Mouse (Mus musculus) hindbrain, embryonic 16.5 days (tissue): Measurements from ENCODE around the gene Ncoa6. TPM values are rescaled to one million over a fixed set of nuclear protein-coding genes. Genes with fewer than 3 reads are reported as not detected.

Experiments used
- ATAC-seq: fragments of 200-750 bp; cut with Nextera tagmentation; 2 replicates; pipeline ENCODE4 v1.8.0; 2017; ENCODE audit warnings: moderate TSS enrichment, moderate library complexity
- H3K27ac ChIP-seq: fragments of 300-500 bp; sonication (generic); 2 replicates; pipeline ENCODE4 v1.5.1; 2014; ENCODE audit warnings: low read depth, mild to moderate bottlenecking, control low read depth, low read length, moderate library complexity
- H3K27me3 ChIP-seq: fragments of 300-500 bp; sonication (generic); replicated peaks from 2 replicates; pipeline ENCODE4 v1.6.1; 2014; ENCODE audit warnings: low read length; ENCODE audit not compliant: control insufficient read depth, insufficient read depth
- H3K36me3 ChIP-seq: fragments of 300-500 bp; sonication (generic); 2 replicates; pipeline ENCODE4 v1.6.1; 2014; ENCODE audit warnings: mild to moderate bottlenecking, low read length, moderate library complexity, mixed read lengths; ENCODE audit not compliant: control insufficient read depth, insufficient read depth
- H3K4me1 ChIP-seq: fragments of 300-500 bp; sonication (generic); 2 replicates; pipeline ENCODE4 v1.6.1; 2014; ENCODE audit warnings: low read depth, low read length; ENCODE audit not compliant: control insufficient read depth, insufficient read depth
- H3K4me2 ChIP-seq: fragments of 300-500 bp; sonication (generic); 2 replicates; pipeline ENCODE4 v1.6.1; 2014; ENCODE audit warnings: mild to moderate bottlenecking, low read length, control low read depth, moderate library complexity
- H3K4me3 ChIP-seq: fragments of 300-500 bp; sonication (generic); 2 replicates; pipeline ENCODE4 v1.5.1; 2014; ENCODE audit warnings: mild to moderate bottlenecking, low read length, control low read depth, moderate library complexity
- H3K9ac ChIP-seq: fragments of 300-500 bp; sonication (generic); 2 replicates; pipeline ENCODE4 v1.6.1; 2014; ENCODE audit warnings: low read depth, mild to moderate bottlenecking, control low read depth, low read length, moderate library complexity
- H3K9me3 ChIP-seq: fragments of 300-500 bp; sonication (generic); 2 replicates; pipeline ENCODE4 v1.6.1; 2014; ENCODE audit warnings: mild to moderate bottlenecking, low read length, moderate library complexity; ENCODE audit not compliant: control insufficient read depth
- WGBS: fragments of 180-500 bp; shearing (Covaris S2); extraction: QIAGEN DNeasy Blood & Tissue Kit; methylation state at CpG from one replicate; pipeline ENCODE4 v1.1.7; 2014; 5-methylcytosine and 5-hydroxymethylcytosine counted together
- microRNA counts: library from miRNA; unstranded; fragments of <30 nt; microRNA quantifications from one replicate; lab custom pipeline; 2016
- microRNA-seq: library from miRNA; unstranded; fragments of <30 nt; microRNA quantifications from one replicate; pipeline ENCODE4, GENCODE M21; 2017
- polyA plus RNA-seq: library from polyadenylated mRNA; unstranded; fragments of >200 nt; fragmentation: Nextera tagmentation; extraction: Ambion mirVana; gene quantifications from 2 replicates; pipeline ENCODE4 v1.2.1, GENCODE M21; 2015

Ncoa6 gene
- polyA plus RNA-seq, 1 experiment from 2014 or later, result 15.8 TPM

DNA sequence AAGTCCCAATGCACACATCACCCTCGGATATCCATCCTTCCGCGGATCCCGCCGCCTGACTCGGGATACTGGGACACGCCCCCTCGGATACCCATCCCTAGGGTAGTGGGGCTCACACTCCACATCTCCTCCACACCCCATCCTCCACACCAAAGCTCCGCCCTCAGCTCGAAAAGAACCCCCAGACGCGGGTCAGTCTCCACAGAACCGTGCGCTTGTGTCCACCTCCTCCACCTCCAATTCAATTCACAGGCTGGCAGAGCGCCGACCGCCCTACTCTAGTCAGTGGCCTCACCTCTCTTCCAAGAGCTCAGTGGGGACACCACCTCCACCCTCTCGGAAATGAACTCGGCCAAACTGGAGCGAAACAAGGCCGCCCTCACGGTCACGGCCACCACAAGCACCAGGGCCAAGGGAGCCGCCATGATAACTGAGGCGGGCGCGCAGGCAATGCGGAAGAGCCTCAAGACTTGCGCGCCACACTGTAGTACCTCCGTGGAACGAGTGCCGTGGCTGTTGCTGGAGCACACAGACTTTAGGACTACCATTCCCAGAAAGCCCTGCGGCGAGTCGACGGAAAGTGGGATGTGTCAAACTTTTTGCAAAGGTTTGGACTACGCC is 116.6 kb downstream of the Ncoa6 start, which contains the start of gene Pigu:
Gene Pigu, minus strand, starts transcription at position 460 of the 621 bp plus-strand sequence.
- Histone ChIP-seq H3K27ac (peak within 1 kb of the TSS; percentile 81), H3K4me1 (peaks cover 5% of the 10 kb centered on the region), H3K9ac (peak within 1 kb of the TSS; percentile 80), H3K4me2 (peak within 1 kb of the TSS; percentile 75), H3K27me3 (no peaks in the 10 kb centered on the region), H3K4me3 (peak within 1 kb of the TSS; percentile 71), H3K36me3 (no peaks in the 10 kb centered on the region), H3K9me3 (no peaks in the 10 kb centered on the region)
- ATAC-seq, result peak; percentile 99
- WGBS, result under 1% methylated on average over 38 of the region's 38 CpGs

GRCm38 (mm10) chr2:155354402-155354801 is 119.3 kb downstream of the Ncoa6 start:
- H3K27me3 ChIP-seq, result no peaks in the 10 kb centered on the region
- no peak overlapping the region for H3K9ac ChIP-seq
- WGBS, result 91% methylated on average over 3 of the region's 3 CpGs
- H3K4me3 ChIP-seq, result no peak overlapping the region
- no peak overlapping the region for H3K27ac ChIP-seq
- peaks cover 5% of the 10 kb centered on the region for H3K4me1 ChIP-seq
- no peaks in the 10 kb centered on the region for H3K36me3 ChIP-seq
- no peak overlapping the region for H3K4me2 ChIP-seq
- no peak for ATAC-seq
- H3K9me3 ChIP-seq, result no peaks in the 10 kb centered on the region

GRCm38 (mm10) chr2:155346670-155347069 is 127.0 kb downstream of the Ncoa6 start:
- Histone ChIP-seq H3K4me1 (no peaks in the 10 kb centered on the region), H3K27ac (no peak overlapping the region)
- WGBS, result 83% methylated on average over 1 of the region's 1 CpGs

More at GRCm38 (mm10) chr2:155346670-155347069, 127.0 kb downstream of the Ncoa6 start:
- ATAC-seq, result no peak
- Histone ChIP-seq H3K4me3 (no peak overlapping the region), H3K4me2 (no peak overlapping the region), H3K9me3 (no peaks in the 10 kb centered on the region), H3K9ac (no peak overlapping the region), H3K27me3 (no peaks in the 10 kb centered on the region), H3K36me3 (no peaks in the 10 kb centered on the region)

MicroRNA genes within 50 kb of the gene (microRNA counts, 519-probe panel; counts per million panel counts)
- microRNA mmu-miR-695 (lab: Ali Mortazavi, UCI), result 2,293 counts per million, percentile 52 among the panel's probes with 10 or more counts

Small RNA genes lying within 50 kb of the gene (microRNA-seq; reads per million reads assigned to microRNA genes)
- not detected for gene Mir695

Other genes starting within 250 kb of the Ncoa6 start
- gene Dynlrb1, start 237.4 kb downstream of the Ncoa6 start, polyA plus RNA-seq, result 746 and 788 TPM in 2 replicates
- gene Map1lc3a, start 197.6 kb downstream of the Ncoa6 start, polyA plus RNA-seq, result 693 and 772 TPM in 2 replicates
- 64.6 and 67.7 TPM in 2 replicates for gene Pigu, start 116.5 kb downstream of the Ncoa6 start, polyA plus RNA-seq
- 92.1 and 116 TPM in 2 replicates for gene Trp53inp2, start 92.8 kb downstream of the Ncoa6 start, polyA plus RNA-seq
- gene Acss2, start 44.1 kb upstream of the Ncoa6 start, polyA plus RNA-seq, result 28.4 and 29.3 TPM in 2 replicates
- 89.4 and 89.9 TPM in 2 replicates for gene Ggt7, start 44.3 kb upstream of the Ncoa6 start, polyA plus RNA-seq
- gene Gss, start 118.9 kb upstream of the Ncoa6 start, polyA plus RNA-seq, result 15.7 and 17.5 TPM in 2 replicates
- 0.77 and 1.7 TPM in 2 replicates for gene Myh7b, start 137.3 kb upstream of the Ncoa6 start, polyA plus RNA-seq
- 155 and 168 TPM in 2 replicates for gene Trpc4ap, start 218.5 kb upstream of the Ncoa6 start, polyA plus RNA-seq